ENCODE assay signal across 8 mouse cellular contexts in genomic region chr14:32201791-32202451, GRCm38 (mm10). TPM values are rescaled to one million over a fixed set of nuclear protein-coding genes. Genes with fewer than 3 reads are reported as not detected.
DNase-seq lines count a peak whose midpoint lies in the region; ATAC-seq lines count a peak whose summit lies in the region.

Gene Timm23 (minus strand): TSS chr14:32201898.
Gene Parg (plus strand): TSS chr14:32201949.

- H3K9ac ChIP-seq in hindbrain, embryonic 12.5 days, result peak within 1 kb of the TSS; percentile 92

- WGBS in hindbrain, embryonic 12.5 days, result under 1% methylated on average over 71 of the region's 77 CpGs

- no peaks in the 10 kb centered on the region for H3K9me3 ChIP-seq in hindbrain, embryonic 12.5 days (replicated peaks)

- peaks cover 23% of the 10 kb centered on the region for H3K36me3 ChIP-seq in hindbrain, embryonic 12.5 days

- no peaks in the 10 kb centered on the region for H3K27me3 ChIP-seq in hindbrain, embryonic 12.5 days

- peak within 1 kb of the TSS; percentile 94 for H3K4me2 ChIP-seq in hindbrain, embryonic 12.5 days (replicated peaks)

- peak within 1 kb of the TSS; percentile 97 for H3K4me3 ChIP-seq in hindbrain, embryonic 12.5 days

- peak; percentile 93 for ATAC-seq in hindbrain, embryonic 12.5 days (ENCODE audit: low FRiP score)

- peak within 1 kb of the TSS; percentile 67 for H3K27ac ChIP-seq in hindbrain, embryonic 12.5 days

- peaks cover 26% of the 10 kb centered on the region for H3K4me1 ChIP-seq in hindbrain, embryonic 12.5 days

- peak; percentile 89 for DNase-seq in MN1 (ENCODE audit: low spot score)
- peak; percentile 83 for DNase-seq in cerebellum, adult 9-10 months
- DNase-seq in frontal cortex, adult 2 months (ENCODE audit: extremely low spot score in 1 of 2, low spot score in 1 of 2), result peak; percentile 78 to 91
- peak; percentile 88 to 92 for DNase-seq in layer of hippocampus, postnatal 14 days (ENCODE audit: low spot score in 2 of 2)
- DNase-seq in lung, postnatal 14 days, result peak; percentile 85
- peak; percentile 71 for DNase-seq in retina, adult 2 months (ENCODE audit: low read depth, low spot score)
- peak; percentile 81 to 83 for DNase-seq in thymus, postnatal 36 days

RNA-seq across cellular contexts. Expression of gene Timm23, which starts in this region (rescaled TPM):
- 108 and 134 TPM in 2 replicates for polyA plus RNA-seq in frontal cortex, adult 2 months (2012; rRNA removed)
- 196 and 201 TPM in 2 replicates for polyA plus RNA-seq in hindbrain, embryonic 12.5 days (2016; fragmentation: Nextera tagmentation; extraction: Ambion mirVana)
- 100 to 1,000 TPM in 1 of 2 experiments, 10 to 100 TPM in 1; 70.4 to 104 TPM for total RNA-seq in layer of hippocampus, postnatal 14 days (2021)

RNA-seq across cellular contexts. Expression of gene Parg, which starts in this region (rescaled TPM):
- polyA plus RNA-seq in frontal cortex, adult 2 months (2012; rRNA removed), result 18.8 and 19.1 TPM in 2 replicates
- 57.7 and 66.5 TPM in 2 replicates for polyA plus RNA-seq in hindbrain, embryonic 12.5 days (2016; fragmentation: Nextera tagmentation; extraction: Ambion mirVana)
- 10 to 100 TPM; 40.5 to 41.6 TPM for total RNA-seq in layer of hippocampus, postnatal 14 days (2021)

Comparison
In these comparisons a context has a peak if more than half of its experiments do, and no peak if none do; other contexts are left out.
1. Peak in every context shown above with its lines: DNase-seq, ATAC-seq, H3K4me3 ChIP-seq and H3K27ac ChIP-seq.